Mouse (Mus musculus) lung, embryonic 15.5 days (tissue): Measurements from ENCODE around the gene Faiml. TPM values are rescaled to one million over a fixed set of nuclear protein-coding genes. Genes with fewer than 3 reads are reported as not detected.

ENCODE experiments used
- polyA plus RNA-seq: library from polyadenylated mRNA; unstranded; fragments of >200 nt; fragmentation: Nextera tagmentation; extraction: Ambion mirVana; gene quantifications from 2 replicates; pipeline ENCODE4 v1.2.1, GENCODE M21; 2015

The Faiml gene
- polyA plus RNA-seq, 1 experiment from 2014 or later: not detected

Other genes starting within 250 kb of the Faiml start
- gene Gm1123, start 201.5 kb downstream of the Faiml start, polyA plus RNA-seq: not detected in 2 replicates
- 1.5 and 1.6 TPM in 2 replicates for gene Pik3cb, start 96.6 kb downstream of the Faiml start, polyA plus RNA-seq
- 32.5 and 34.7 TPM in 2 replicates for gene Cep70, start 6.1 kb upstream of the Faiml start, polyA plus RNA-seq
- 0.78 and 0.98 TPM in 2 replicates for gene Esyt3, start 121.3 kb upstream of the Faiml start, polyA plus RNA-seq
- 12.5 and 13.9 TPM in 2 replicates for gene Mras, start 200.1 kb upstream of the Faiml start, polyA plus RNA-seq
- 2.0 and 2.6 TPM in 2 replicates for gene Nme9, start 214.2 kb upstream of the Faiml start, polyA plus RNA-seq